Mouse (Mus musculus) embryonic facial prominence, embryonic 14.5 days (tissue): ENCODE results near the gene Arhgef2. TPM values are rescaled to one million over a fixed set of nuclear protein-coding genes. Genes with fewer than 3 reads are reported as not detected.

Experiments
- ATAC-seq: fragments of 200-750 bp; cut with Nextera tagmentation; 2 replicates; pipeline ENCODE4 v1.8.0; 2017; ENCODE audit warnings: low read depth, moderate number of reproducible peaks, moderate TSS enrichment
- DNase-seq: peaks from one replicate; pipeline ENCODE4 v3.0.0-alpha.2; 2015; ENCODE audit warnings: low spot score
- H3K27ac ChIP-seq: fragments of 300-500 bp; sonication (generic); replicated peaks from 2 replicates; pipeline ENCODE4 v1.5.1; 2014; ENCODE audit warnings: low read depth, mild to moderate bottlenecking, low read length, moderate library complexity
- H3K27me3 ChIP-seq: fragments of 300-500 bp; sonication (generic); replicated peaks from 2 replicates; pipeline ENCODE4 v1.6.1; 2014; ENCODE audit warnings: low read length; ENCODE audit not compliant: control insufficient read depth, insufficient read depth
- H3K36me3 ChIP-seq: fragments of 300-500 bp; sonication (generic); 2 replicates; pipeline ENCODE4 v1.6.1; 2014; ENCODE audit warnings: low read length, mixed read lengths; ENCODE audit not compliant: control insufficient read depth, insufficient read depth
- H3K4me1 ChIP-seq: fragments of 300-500 bp; sonication (generic); 2 replicates; pipeline ENCODE4 v1.6.1; 2014; ENCODE audit warnings: antibody characterized with exemption, low read length; ENCODE audit not compliant: control insufficient read depth, insufficient read depth
- H3K4me2 ChIP-seq: fragments of 300-500 bp; sonication (generic); 2 replicates; pipeline ENCODE4 v1.6.1; 2014; ENCODE audit warnings: low read depth, mild to moderate bottlenecking, low read length, moderate library complexity, mixed read lengths
- H3K4me3 ChIP-seq: fragments of 300-500 bp; sonication (generic); 2 replicates; pipeline ENCODE4 v1.5.1; 2014; ENCODE audit warnings: low read depth, mild to moderate bottlenecking, low read length
- H3K9ac ChIP-seq: fragments of 300-500 bp; sonication (generic); 2 replicates; pipeline ENCODE4 v1.6.1; 2014; ENCODE audit warnings: low read depth, mild to moderate bottlenecking, low read length, moderate library complexity, mixed read lengths
- H3K9me3 ChIP-seq: fragments of 300-500 bp; sonication (generic); 2 replicates; pipeline ENCODE4 v1.6.1; 2016; ENCODE audit warnings: low read length; ENCODE audit not compliant: control insufficient read depth
- WGBS: fragments of 180-500 bp; shearing (Covaris S2); extraction: QIAGEN DNeasy Blood & Tissue Kit; methylation state at CpG from one replicate; pipeline ENCODE4 v1.1.7; 2014; 5-methylcytosine and 5-hydroxymethylcytosine counted together
- polyA plus RNA-seq: library from polyadenylated mRNA; unstranded; fragments of >200 nt; fragmentation: Nextera tagmentation; extraction: Ambion mirVana; gene quantifications from 2 replicates; pipeline ENCODE4 v1.2.1, GENCODE M21; 2014

The Arhgef2 gene
- polyA plus RNA-seq, 1 experiment from 2014 or later = 88.0 TPM

DNA sequence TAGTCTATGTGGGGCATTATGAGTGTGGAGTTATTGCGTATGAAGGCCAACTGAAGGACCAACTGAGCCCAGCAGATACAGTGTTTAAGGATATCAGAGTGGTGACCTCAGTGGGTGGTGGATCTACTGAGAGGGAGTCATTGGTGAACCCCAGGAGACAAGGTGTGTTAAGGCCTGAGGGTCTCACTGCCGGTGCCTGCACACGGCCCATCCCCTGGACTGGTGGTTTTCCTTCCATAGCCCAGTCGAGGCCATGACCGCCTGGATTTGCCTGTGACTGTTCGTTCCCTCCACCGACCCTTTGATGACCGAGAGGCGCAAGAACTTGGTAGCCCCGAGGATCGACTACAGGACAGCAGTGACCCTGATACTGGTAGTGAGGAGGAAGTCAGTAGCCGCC lies 40.2 kb downstream of the Arhgef2 start:
- no peaks in the 10 kb centered on the region for H3K4me1 ChIP-seq
- no peak overlapping the region for H3K4me3 ChIP-seq
- H3K4me2 ChIP-seq = no peak overlapping the region
- 90% methylated on average over 12 of the region's 12 CpGs for WGBS
- no peak overlapping the region for H3K9ac ChIP-seq
- H3K27ac ChIP-seq = no peak overlapping the region
- H3K9me3 ChIP-seq = no peaks in the 10 kb centered on the region
- no peaks in the 10 kb centered on the region for H3K27me3 ChIP-seq
- no peak for DNase-seq
- H3K36me3 ChIP-seq = peaks cover 85% of the 10 kb centered on the region
- ATAC-seq = no peak

GRCm38 (mm10) chr3:88646426-88646995 lies 40.7 kb downstream of the Arhgef2 start:
- DNase-seq (no peak), ATAC-seq (no peak)
- WGBS = 74% methylated on average over 6 of the region's 6 CpGs
- Histone ChIP-seq H3K9me3 (no peaks in the 10 kb centered on the region), H3K4me1 (no peaks in the 10 kb centered on the region), H3K36me3 (peaks cover 80% of the 10 kb centered on the region), H3K4me3 (no peak overlapping the region), H3K4me2 (no peak overlapping the region), H3K27me3 (no peaks in the 10 kb centered on the region), H3K27ac (no peak overlapping the region), H3K9ac (no peak overlapping the region)

DNA sequence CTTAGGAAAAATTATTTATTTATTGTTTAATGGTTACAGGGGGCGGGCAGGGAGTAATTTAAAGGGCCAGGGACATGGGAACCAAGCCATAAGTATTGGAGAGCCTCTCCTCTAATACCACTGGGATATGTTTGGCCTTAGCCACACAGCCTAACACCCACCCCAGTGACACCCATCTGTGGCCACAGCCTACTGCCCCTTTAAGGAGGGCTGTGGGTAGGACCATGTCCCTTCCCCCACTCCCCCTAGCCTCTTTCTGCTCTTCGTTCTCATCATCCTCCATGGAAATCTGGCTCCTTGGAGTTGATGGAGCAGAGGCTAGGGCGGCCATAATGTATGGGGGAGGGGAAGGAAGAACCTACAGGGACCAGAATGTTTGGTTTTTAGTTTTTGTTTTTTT lies 41.3 kb downstream of the Arhgef2 start:
- WGBS = 77% methylated on average over 3 of the region's 3 CpGs
- H3K4me2 ChIP-seq = no peak overlapping the region
- H3K9ac ChIP-seq = no peak overlapping the region
- no peaks in the 10 kb centered on the region for H3K9me3 ChIP-seq
- no peak overlapping the region for H3K27ac ChIP-seq
- ATAC-seq (no peak), DNase-seq (no peak)
- H3K4me1 ChIP-seq = no peaks in the 10 kb centered on the region
- H3K36me3 ChIP-seq = peaks cover 74% of the 10 kb centered on the region
- H3K4me3 ChIP-seq = no peak overlapping the region
- H3K27me3 ChIP-seq = no peaks in the 10 kb centered on the region

DNA sequence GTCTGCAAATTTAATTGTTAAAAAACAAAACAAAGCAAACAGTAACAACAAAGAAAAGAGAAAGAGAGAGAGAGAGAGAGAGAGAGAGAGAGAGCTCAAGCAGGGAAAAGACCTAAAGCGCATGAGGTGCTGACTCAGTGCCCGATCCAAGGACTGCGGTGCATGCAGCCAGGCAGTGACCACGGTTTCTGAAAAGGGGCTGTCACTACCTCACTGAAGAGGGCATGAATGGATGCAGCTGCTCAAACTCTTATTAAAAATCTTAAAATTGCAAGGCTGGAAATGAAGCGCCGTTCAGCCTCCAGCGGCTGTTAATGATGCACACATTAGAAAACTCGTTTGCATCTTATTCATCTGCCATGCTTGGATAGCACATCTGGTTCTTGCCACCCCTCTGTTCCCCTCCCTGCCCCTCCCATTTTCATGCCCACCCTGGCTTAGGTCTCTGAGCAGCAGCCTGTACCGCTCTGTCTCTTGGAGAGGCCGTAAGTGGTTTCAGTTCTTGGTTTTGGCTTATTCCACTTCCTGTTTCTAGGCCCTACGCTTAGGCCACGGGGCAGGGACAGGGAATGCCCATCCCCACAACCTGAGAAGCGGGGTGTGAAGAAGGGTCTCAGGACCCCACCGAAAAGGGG lies 42.1 kb downstream of the Arhgef2 start:
- ATAC-seq (no peak), DNase-seq (no peak)
- peaks cover 66% of the 10 kb centered on the region for H3K36me3 ChIP-seq
- H3K27ac ChIP-seq = no peak overlapping the region
- 90% methylated on average over 14 of the region's 14 CpGs for WGBS
- no peaks in the 10 kb centered on the region for H3K9me3 ChIP-seq
- H3K4me1 ChIP-seq = no peaks in the 10 kb centered on the region
- H3K4me3 ChIP-seq = no peak overlapping the region
- H3K4me2 ChIP-seq = no peak overlapping the region
- H3K27me3 ChIP-seq = no peaks in the 10 kb centered on the region
- H3K9ac ChIP-seq = no peak overlapping the region

- Histone ChIP-seq H3K9ac (no peak overlapping the region), H3K27ac (no peak overlapping the region), H3K36me3 (peaks cover 59% of the 10 kb centered on the region), H3K4me2 (no peak overlapping the region), H3K27me3 (no peaks in the 10 kb centered on the region), H3K9me3 (no peaks in the 10 kb centered on the region), H3K4me1 (no peaks in the 10 kb centered on the region), H3K4me3 (no peak overlapping the region)
- ATAC-seq (no peak), DNase-seq (no peak)
- WGBS = 85% methylated on average over 12 of the region's 12 CpGs
These were observed 42.8 kb downstream of the Arhgef2 start for GRCm38 (mm10) chr3:88648452-88649168.

DNA sequence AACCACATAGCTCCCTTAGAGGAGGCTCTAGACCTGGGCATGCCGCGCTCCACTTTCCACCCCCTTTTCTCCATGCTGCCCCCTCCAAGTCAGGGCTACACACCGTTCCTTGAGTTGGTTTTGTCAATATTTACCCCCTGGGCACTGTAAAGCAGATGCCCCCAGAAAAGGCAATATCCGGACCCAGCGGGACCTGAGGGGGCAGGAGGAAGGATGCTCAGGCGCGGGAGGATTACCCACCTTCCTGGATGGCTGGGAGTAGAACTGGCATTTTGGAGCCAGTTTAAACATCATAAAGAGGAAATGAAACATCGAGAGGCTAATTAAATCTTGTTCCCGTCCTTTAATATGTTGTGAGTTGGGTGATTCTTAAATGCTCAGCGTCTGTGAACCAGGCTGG lies 43.4 kb downstream of the Arhgef2 start:
- Histone ChIP-seq H3K9me3 (no peaks in the 10 kb centered on the region), H3K27me3 (no peaks in the 10 kb centered on the region), H3K27ac (no peak overlapping the region), H3K36me3 (peaks cover 53% of the 10 kb centered on the region), H3K9ac (no peak overlapping the region), H3K4me2 (no peak overlapping the region), H3K4me1 (no peaks in the 10 kb centered on the region), H3K4me3 (no peak overlapping the region)
- DNase-seq (no peak), ATAC-seq (no peak)
- 72% methylated on average over 10 of the region's 10 CpGs for whole genome bisulfite sequencing

- ATAC-seq = no peak
- H3K36me3 ChIP-seq = peaks cover 45% of the 10 kb centered on the region
These were observed 44.2 kb downstream of the Arhgef2 start for GRCm38 (mm10) chr3:88649967-88650366.

DNA sequence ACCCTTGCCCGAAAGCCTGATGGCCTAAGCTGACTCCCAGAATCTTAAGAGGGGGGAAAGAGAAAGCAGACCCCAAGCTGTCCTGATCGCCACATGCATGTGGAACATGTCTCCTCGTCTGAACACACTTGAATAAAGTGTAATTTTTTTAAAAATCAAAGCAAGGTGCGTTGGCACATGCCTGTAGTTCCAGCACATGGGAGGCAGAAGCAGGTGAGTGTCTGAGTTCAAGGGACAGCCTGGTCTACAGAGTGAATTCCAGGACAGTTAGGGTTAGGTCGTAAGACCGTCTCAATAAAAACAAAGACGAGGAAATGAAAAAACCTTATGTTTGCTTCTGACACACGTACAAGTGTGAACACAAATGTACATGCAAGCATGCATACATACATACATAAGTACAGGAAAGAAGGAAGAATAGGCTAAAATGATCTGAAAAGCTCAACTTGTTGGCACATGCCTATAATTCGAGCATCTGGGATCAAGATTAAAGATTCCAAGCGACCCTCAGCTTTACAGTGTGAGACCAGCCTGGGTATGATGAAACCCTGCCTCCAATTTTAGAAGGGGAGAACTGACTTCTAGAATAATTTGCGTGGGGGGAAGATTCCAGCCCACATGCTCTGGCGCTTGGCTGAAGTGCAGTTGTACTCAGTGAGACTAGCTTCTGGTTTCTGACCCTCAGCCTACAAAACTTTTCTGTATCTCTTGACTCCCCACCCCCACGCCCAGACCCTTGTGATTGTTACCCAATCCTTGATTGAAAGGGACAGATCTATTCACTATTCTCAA lies 45.1 kb downstream of the Arhgef2 start:
- DNase-seq (no peak), ATAC-seq (no peak)
- H3K27me3 ChIP-seq = no peaks in the 10 kb centered on the region
- H3K27ac ChIP-seq = no peak overlapping the region
- 0 out of 2 replicates have a peak, but pooled peaks cover 5% of the 10 kb centered on the region for H3K4me1 ChIP-seq
- H3K9me3 ChIP-seq = no peaks in the 10 kb centered on the region
- peaks cover 36% of the 10 kb centered on the region for H3K36me3 ChIP-seq
- H3K9ac ChIP-seq = no peak overlapping the region
- WGBS = 67% methylated on average over 13 of the region's 13 CpGs
- no peak overlapping the region for H3K4me3 ChIP-seq
- H3K4me2 ChIP-seq = no peak overlapping the region

More at GRCm38 (mm10) chr3:88649967-88650366, 44.2 kb downstream of the Arhgef2 start:
- no peak for DNase-seq
- Histone ChIP-seq H3K4me3 (no peak overlapping the region), H3K4me2 (no peak overlapping the region), H3K4me1 (0 out of 2 replicates have a peak, but pooled peaks cover 5% of the 10 kb centered on the region), H3K27me3 (no peaks in the 10 kb centered on the region), H3K9ac (no peak overlapping the region), H3K9me3 (no peaks in the 10 kb centered on the region), H3K27ac (no peak overlapping the region)
- 95% methylated on average over 13 of the region's 13 CpGs for WGBS
